Mouse (Mus musculus): Measurements from ENCODE around the gene Atp1a1. TPM values are rescaled to one million over a fixed set of nuclear protein-coding genes. Genes with fewer than 3 reads are reported as not detected.

Gene Atp1a1
- polyA plus RNA-seq, 1 experiment from 2014 or later, result 434 TPM

- H3K36me3 ChIP-seq (ENCODE audit: control insufficient read depth, insufficient read depth, low read length), result peaks cover 55% of the 10 kb centered on the region
- 77% methylated on average over 7 of the region's 7 CpGs for WGBS (ENCODE audit: insufficient replicate concordance)
- H3K4me1 ChIP-seq (ENCODE audit: control insufficient read depth, insufficient read depth, low read length), result peaks cover 77% of the 10 kb centered on the region
- no peak overlapping the region for H3K4me3 ChIP-seq (ENCODE audit: low read depth, low read length)
- H3K9ac ChIP-seq (ENCODE audit: low read depth, low read length), result 0 out of 2 replicates have a peak overlapping the region, but pooled peaks have one; percentile 34
- no peak for ATAC-seq (replicated peaks; ENCODE audit: insufficient number of reproducible peaks, low FRiP score, low TSS enrichment)
- H3K27ac ChIP-seq (ENCODE audit: low read depth, low read length), result peak overlapping the region; percentile 64; the same call in 1 of the 2 replicates
- H3K4me2 ChIP-seq, result no peak overlapping the region
- H3K9me3 ChIP-seq (replicated peaks; ENCODE audit: control insufficient read depth, low read length), result no peaks in the 10 kb centered on the region
- no peaks in the 10 kb centered on the region for H3K27me3 ChIP-seq (ENCODE audit: control insufficient read depth, insufficient read depth, low read length)
Observed at GRCm38 (mm10) chr3:101593266-101593651, 11.2 kb downstream of the Atp1a1 start.

- H3K27me3 ChIP-seq (ENCODE audit: control insufficient read depth, insufficient read depth, low read length), result no peaks in the 10 kb centered on the region
- peaks cover 70% of the 10 kb centered on the region for H3K4me1 ChIP-seq (ENCODE audit: control insufficient read depth, insufficient read depth, low read length)
- no peak overlapping the region for H3K4me3 ChIP-seq (ENCODE audit: low read depth, low read length)
- ATAC-seq (replicated peaks; ENCODE audit: insufficient number of reproducible peaks, low FRiP score, low TSS enrichment), result no peak
- peak overlapping the region; percentile 64 for H3K27ac ChIP-seq (ENCODE audit: low read depth, low read length)
- 81% methylated on average over 21 of the region's 21 CpGs for WGBS (ENCODE audit: insufficient replicate concordance)
- H3K9ac ChIP-seq (ENCODE audit: low read depth, low read length), result 0 out of 2 replicates have a peak overlapping the region, but pooled peaks have one; percentile 6
- no peak overlapping the region for H3K4me2 ChIP-seq
- no peaks in the 10 kb centered on the region for H3K9me3 ChIP-seq (replicated peaks; ENCODE audit: control insufficient read depth, low read length)
- H3K36me3 ChIP-seq (ENCODE audit: control insufficient read depth, insufficient read depth, low read length), result peaks cover 57% of the 10 kb centered on the region
Observed at GRCm38 (mm10) chr3:101592281-101593265, 11.9 kb downstream of the Atp1a1 start.

- no peak overlapping the region for H3K4me2 ChIP-seq
- H3K4me3 ChIP-seq (ENCODE audit: low read depth, low read length), result no peak overlapping the region
- ATAC-seq (replicated peaks; ENCODE audit: insufficient number of reproducible peaks, low FRiP score, low TSS enrichment), result no peak
- no peaks in the 10 kb centered on the region for H3K27me3 ChIP-seq (ENCODE audit: control insufficient read depth, insufficient read depth, low read length)
- H3K4me1 ChIP-seq (ENCODE audit: control insufficient read depth, insufficient read depth, low read length), result peaks cover 55% of the 10 kb centered on the region
- 92% methylated on average over 16 of the region's 16 CpGs for WGBS (ENCODE audit: insufficient replicate concordance)
- no peaks in the 10 kb centered on the region for H3K9me3 ChIP-seq (replicated peaks; ENCODE audit: control insufficient read depth, low read length)
- no peak overlapping the region; the same call in 1 of the 2 replicates for H3K9ac ChIP-seq (ENCODE audit: low read depth, low read length)
- H3K27ac ChIP-seq (ENCODE audit: low read depth, low read length), result 0 out of 2 replicates have a peak overlapping the region, but pooled peaks have one; percentile 32
- H3K36me3 ChIP-seq (ENCODE audit: control insufficient read depth, insufficient read depth, low read length), result peaks cover 78% of the 10 kb centered on the region
Observed at GRCm38 (mm10) chr3:101590380-101590779, 14.1 kb downstream of the Atp1a1 start.

- Histone ChIP-seq H3K27me3 (ENCODE audit: control insufficient read depth, insufficient read depth, low read length) (no peaks in the 10 kb centered on the region), H3K4me1 (ENCODE audit: control insufficient read depth, insufficient read depth, low read length) (peaks cover 34% of the 10 kb centered on the region), H3K9me3 (replicated peaks; ENCODE audit: control insufficient read depth, low read length) (no peaks in the 10 kb centered on the region), H3K4me3 (ENCODE audit: low read depth, low read length) (no peak overlapping the region), H3K27ac (ENCODE audit: low read depth, low read length) (0 out of 2 replicates have a peak overlapping the region, but pooled peaks have one; percentile 47), H3K36me3 (ENCODE audit: control insufficient read depth, insufficient read depth, low read length) (peaks cover 81% of the 10 kb centered on the region), H3K4me2 (no peak overlapping the region), H3K9ac (ENCODE audit: low read depth, low read length) (no peak overlapping the region)
- ATAC-seq (replicated peaks; ENCODE audit: insufficient number of reproducible peaks, low FRiP score, low TSS enrichment), result no peak
- WGBS (ENCODE audit: insufficient replicate concordance), result 75% methylated on average over 7 of the region's 7 CpGs
Observed at GRCm38 (mm10) chr3:101588299-101588698, 16.2 kb downstream of the Atp1a1 start.

- H3K36me3 ChIP-seq (ENCODE audit: control insufficient read depth, insufficient read depth, low read length), result peaks cover 85% of the 10 kb centered on the region
Observed at GRCm38 (mm10) chr3:101586794-101587193, 17.7 kb downstream of the Atp1a1 start.

GRCm38 (mm10) chr3:101578072-101578471 lies 26.4 kb downstream of the Atp1a1 start:
- WGBS (ENCODE audit: insufficient replicate concordance), result 76% methylated on average over 3 of the region's 3 CpGs
- no peak overlapping the region for H3K9ac ChIP-seq (ENCODE audit: low read depth, low read length)
- H3K4me2 ChIP-seq, result no peak overlapping the region
- no peak overlapping the region for H3K27ac ChIP-seq (ENCODE audit: low read depth, low read length)
- H3K9me3 ChIP-seq (replicated peaks; ENCODE audit: control insufficient read depth, low read length), result no peaks in the 10 kb centered on the region
- H3K27me3 ChIP-seq (ENCODE audit: control insufficient read depth, insufficient read depth, low read length), result no peaks in the 10 kb centered on the region
- peaks cover 10% of the 10 kb centered on the region for H3K4me1 ChIP-seq (ENCODE audit: control insufficient read depth, insufficient read depth, low read length)
- H3K4me3 ChIP-seq (ENCODE audit: low read depth, low read length), result no peak overlapping the region
- ATAC-seq (replicated peaks; ENCODE audit: insufficient number of reproducible peaks, low FRiP score, low TSS enrichment), result no peak
- H3K36me3 ChIP-seq (ENCODE audit: control insufficient read depth, insufficient read depth, low read length), result peaks cover 65% of the 10 kb centered on the region

More at GRCm38 (mm10) chr3:101586794-101587193, 17.7 kb downstream of the Atp1a1 start:
- Histone ChIP-seq H3K27ac (ENCODE audit: low read depth, low read length) (no peak overlapping the region), H3K4me2 (no peak overlapping the region), H3K4me3 (ENCODE audit: low read depth, low read length) (no peak overlapping the region), H3K27me3 (ENCODE audit: control insufficient read depth, insufficient read depth, low read length) (no peaks in the 10 kb centered on the region), H3K9ac (ENCODE audit: low read depth, low read length) (no peak overlapping the region), H3K9me3 (replicated peaks; ENCODE audit: control insufficient read depth, low read length) (no peaks in the 10 kb centered on the region), H3K4me1 (ENCODE audit: control insufficient read depth, insufficient read depth, low read length) (peaks cover 23% of the 10 kb centered on the region)
- WGBS (ENCODE audit: insufficient replicate concordance), result 90% methylated on average over 12 of the region's 12 CpGs
- ATAC-seq (replicated peaks; ENCODE audit: insufficient number of reproducible peaks, low FRiP score, low TSS enrichment), result no peak

GRCm38 (mm10) chr3:101577361-101577760 lies 27.1 kb downstream of the Atp1a1 start:
- H3K27ac ChIP-seq (ENCODE audit: low read depth, low read length), result no peak overlapping the region
- peaks cover 15% of the 10 kb centered on the region for H3K4me1 ChIP-seq (ENCODE audit: control insufficient read depth, insufficient read depth, low read length)
- H3K4me3 ChIP-seq (ENCODE audit: low read depth, low read length), result no peak overlapping the region
- H3K9ac ChIP-seq (ENCODE audit: low read depth, low read length), result no peak overlapping the region
- no peaks in the 10 kb centered on the region for H3K9me3 ChIP-seq (replicated peaks; ENCODE audit: control insufficient read depth, low read length)
- no peak for ATAC-seq (replicated peaks; ENCODE audit: insufficient number of reproducible peaks, low FRiP score, low TSS enrichment)
- 58% methylated on average over 5 of the region's 5 CpGs for WGBS (ENCODE audit: insufficient replicate concordance)
- no peak overlapping the region for H3K4me2 ChIP-seq
- peaks cover 58% of the 10 kb centered on the region for H3K36me3 ChIP-seq (ENCODE audit: control insufficient read depth, insufficient read depth, low read length)
- no peaks in the 10 kb centered on the region for H3K27me3 ChIP-seq (ENCODE audit: control insufficient read depth, insufficient read depth, low read length)

- Histone ChIP-seq H3K4me2 (no peak overlapping the region), H3K9me3 (replicated peaks; ENCODE audit: control insufficient read depth, low read length) (no peaks in the 10 kb centered on the region), H3K4me3 (ENCODE audit: low read depth, low read length) (no peak overlapping the region), H3K27ac (ENCODE audit: low read depth, low read length) (no peak overlapping the region), H3K4me1 (ENCODE audit: control insufficient read depth, insufficient read depth, low read length) (peaks cover 19% of the 10 kb centered on the region), H3K9ac (ENCODE audit: low read depth, low read length) (no peak overlapping the region), H3K27me3 (ENCODE audit: control insufficient read depth, insufficient read depth, low read length) (no peaks in the 10 kb centered on the region), H3K36me3 (ENCODE audit: control insufficient read depth, insufficient read depth, low read length) (peaks cover 42% of the 10 kb centered on the region)
- ATAC-seq (replicated peaks; ENCODE audit: insufficient number of reproducible peaks, low FRiP score, low TSS enrichment), result no peak
- WGBS (ENCODE audit: insufficient replicate concordance), result 66% methylated on average over 9 of the region's 9 CpGs
Observed at GRCm38 (mm10) chr3:101575527-101576085, 28.9 kb downstream of the Atp1a1 start.

All from heart, embryonic 11.5 days (tissue).